Mouse (Mus musculus) lung, postnatal 0 days (tissue): ENCODE measurements around the gene Glyat. TPM values are rescaled to one million over a fixed set of nuclear protein-coding genes. Genes with fewer than 3 reads are reported as not detected.
"Not testable (repeated sequence)": the region's sequence is repeated elsewhere in the genome, so short reads cannot be mapped to it uniquely, and the experiment has no call there.

Source experiments
- ATAC-seq: fragments of 200-750 bp; cut with Nextera tagmentation; 2 replicates; pipeline ENCODE4 v1.8.0; 2017; ENCODE audit warnings: moderate library complexity
- DNase-seq: peaks from one replicate; pipeline ENCODE4 v3.0.0-alpha.2; 2016; ENCODE audit warnings: low spot score
- H3K27ac ChIP-seq: fragments of 300-500 bp; sonication (generic); 2 replicates; pipeline ENCODE4 v1.5.1; 2014; ENCODE audit warnings: antibody characterized with exemption, mild to moderate bottlenecking, low read length, mixed read lengths
- H3K27me3 ChIP-seq: fragments of 300-500 bp; sonication (generic); replicated peaks from 2 replicates; pipeline ENCODE4 v1.6.1; 2014; ENCODE audit warnings: low read length, mixed read lengths; ENCODE audit not compliant: insufficient read depth
- H3K36me3 ChIP-seq: fragments of 300-500 bp; sonication (generic); 2 replicates; pipeline ENCODE4 v1.6.1; 2014; ENCODE audit warnings: low read length, mixed read lengths; ENCODE audit not compliant: insufficient read depth
- H3K4me1 ChIP-seq: fragments of 300-500 bp; sonication (generic); 2 replicates; pipeline ENCODE4 v1.6.1; 2014; ENCODE audit warnings: antibody characterized with exemption, low read depth, low read length, mixed read lengths; ENCODE audit not compliant: insufficient read depth
- H3K4me2 ChIP-seq: fragments of 300-500 bp; sonication (generic); replicated peaks from 2 replicates; pipeline ENCODE4 v1.6.1; 2014; ENCODE audit warnings: low read depth, mild to moderate bottlenecking, low read length, moderate library complexity, mixed read lengths
- H3K4me3 ChIP-seq: fragments of 300-500 bp; sonication (generic); 2 replicates; pipeline ENCODE4 v1.5.1; 2014; ENCODE audit warnings: low read depth, low read length
- H3K9ac ChIP-seq: fragments of 300-500 bp; sonication (generic); replicated peaks from 2 replicates; pipeline ENCODE4 v1.6.1; 2014; ENCODE audit warnings: low read depth, mild to moderate bottlenecking
- H3K9me3 ChIP-seq: fragments of 300-500 bp; sonication (generic); 2 replicates; pipeline ENCODE4 v1.6.1; 2016; ENCODE audit warnings: low read length, mixed read lengths
- CTCF ChIP-seq: IDR thresholded peaks from 2 replicates; pipeline ENCODE4 v1.5.1; 2016; ENCODE audit warnings: antibody characterized with exemption, mild to moderate bottlenecking
- EP300 ChIP-seq: IDR thresholded peaks from 2 replicates; pipeline ENCODE4 v1.6.1; 2016; ENCODE audit warnings: antibody characterized with exemption, mild to moderate bottlenecking, control low read depth
- WGBS: fragments of 180-500 bp; shearing (Covaris S2); extraction: QIAGEN DNeasy Blood & Tissue Kit; methylation state at CpG from one replicate; pipeline ENCODE4 v1.1.7; 2014; 5-methylcytosine and 5-hydroxymethylcytosine counted together
- polyA plus RNA-seq: library from polyadenylated mRNA; unstranded; fragments of >200 nt; fragmentation: Nextera tagmentation; extraction: Ambion mirVana; gene quantifications from 2 replicates; pipeline ENCODE4 v1.2.1, GENCODE M21; 2015

The Glyat gene
- polyA plus RNA-seq, 1 experiment from 2014 or later = not detected

DNA sequence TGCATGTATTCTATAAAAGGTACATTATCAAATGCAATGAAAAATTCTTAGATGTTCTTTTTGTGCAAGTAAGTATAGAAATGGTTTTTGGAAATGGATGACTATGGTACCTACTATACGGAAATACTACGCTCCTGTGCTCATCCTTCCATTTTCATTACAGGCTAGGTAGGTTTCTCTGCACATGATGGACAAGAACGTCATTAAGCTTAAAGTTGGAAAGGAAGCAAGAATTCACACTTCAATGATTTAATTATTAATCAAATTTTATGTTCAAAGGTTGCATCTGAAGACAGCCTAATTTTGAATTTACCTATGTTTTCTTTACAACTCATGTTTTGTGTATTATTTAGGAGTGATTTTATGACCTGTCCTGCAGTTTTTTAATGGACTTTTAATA is 1.2 kb downstream of the Glyat start:
- whole genome bisulfite sequencing = 86% methylated on average over 3 of the region's 3 CpGs
- DNase-seq (no peak), ATAC-seq (no peak)
- Histone ChIP-seq H3K27ac (no peak overlapping the region), H3K36me3 (no peaks in the 10 kb centered on the region), H3K4me1 (no peaks in the 10 kb centered on the region), H3K9me3 (no peaks in the 10 kb centered on the region), H3K9ac (no peak overlapping the region), H3K4me2 (no peak overlapping the region), H3K4me3 (no peak overlapping the region), H3K27me3 (no peaks in the 10 kb centered on the region)
- TF ChIP-seq EP300 (no peak), CTCF (no peak)

GRCm38 (mm10) chr19:12634963-12635362 is 1.9 kb downstream of the Glyat start:
- WGBS = 77% methylated on average over 4 of the region's 4 CpGs
- Histone ChIP-seq H3K27ac (no peak overlapping the region), H3K4me2 (no peak overlapping the region), H3K9me3 (no peaks in the 10 kb centered on the region), H3K9ac (no peak overlapping the region), H3K4me1 (no peaks in the 10 kb centered on the region), H3K36me3 (no peaks in the 10 kb centered on the region), H3K4me3 (no peak overlapping the region), H3K27me3 (no peaks in the 10 kb centered on the region)
- TF ChIP-seq EP300 (no peak), CTCF (no peak)
- no peak for DNase-seq
- ATAC-seq = no peak

DNA sequence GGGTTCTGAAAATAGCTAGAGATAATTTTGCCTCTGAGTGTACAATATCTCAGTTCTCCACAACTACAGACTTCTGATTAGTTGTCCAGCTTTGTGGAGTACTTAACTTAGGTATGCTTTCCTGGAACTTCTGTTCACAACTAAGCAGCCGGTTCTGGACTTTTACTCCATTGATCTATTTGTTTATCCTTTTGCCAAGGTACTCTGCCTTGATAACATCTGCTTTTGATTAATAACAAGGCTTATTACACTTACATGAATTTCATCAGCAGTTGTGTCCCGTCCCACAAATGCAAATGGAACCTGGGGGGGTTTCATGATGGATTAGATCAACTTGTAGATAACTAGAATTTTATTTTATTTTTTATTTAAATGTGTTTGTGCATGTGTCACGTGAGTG is 3.8 kb downstream of the Glyat start:
- 66% methylated on average over 3 of the region's 3 CpGs for WGBS
- H3K27ac ChIP-seq = no peak overlapping the region
- no peak overlapping the region for H3K4me3 ChIP-seq
- no peak overlapping the region for H3K4me2 ChIP-seq
- DNase-seq (no peak), ATAC-seq (no peak)
- no peaks in the 10 kb centered on the region for H3K4me1 ChIP-seq
- H3K9ac ChIP-seq = no peak overlapping the region
- TF ChIP-seq CTCF (no peak), EP300 (no peak)
- H3K27me3 ChIP-seq = no peaks in the 10 kb centered on the region
- H3K36me3 ChIP-seq = no peaks in the 10 kb centered on the region
- H3K9me3 ChIP-seq = no peaks in the 10 kb centered on the region

- no peaks in the 10 kb centered on the region for H3K9me3 ChIP-seq
- no peak overlapping the region for H3K4me2 ChIP-seq
- H3K27me3 ChIP-seq = no peaks in the 10 kb centered on the region
- DNase-seq (no peak), ATAC-seq (no peak)
- H3K4me3 ChIP-seq = no peak overlapping the region
- 71% methylated on average over 1 of the region's 1 CpGs for WGBS
- no peaks in the 10 kb centered on the region for H3K36me3 ChIP-seq
- TF ChIP-seq CTCF (no peak), EP300 (no peak)
- no peak overlapping the region for H3K27ac ChIP-seq
- H3K9ac ChIP-seq = no peak overlapping the region
- H3K4me1 ChIP-seq = no peaks in the 10 kb centered on the region
Measured at GRCm38 (mm10) chr19:12638049-12638448, 4.9 kb downstream of the Glyat start.

DNA sequence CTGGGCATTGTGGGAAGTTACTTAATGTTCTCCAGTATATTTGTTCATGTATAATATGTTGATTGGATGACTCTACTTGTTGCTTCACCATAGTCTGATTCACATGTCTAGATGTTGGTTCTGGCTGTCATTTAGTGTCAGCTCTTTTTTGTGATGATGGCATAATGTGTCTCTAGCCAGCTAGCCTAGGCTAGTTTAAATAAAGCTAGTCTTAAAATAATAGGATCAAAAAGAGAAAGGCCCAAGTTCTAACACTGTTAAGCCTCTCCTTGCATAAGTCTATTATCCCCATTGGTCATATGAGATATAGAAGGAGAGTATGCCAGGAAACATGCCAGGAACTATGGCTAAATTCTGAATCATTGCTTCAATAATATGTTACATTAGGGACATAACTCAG is 16.4 kb downstream of the Glyat start:
- H3K27ac ChIP-seq = no peak overlapping the region
- H3K36me3 ChIP-seq = no peaks in the 10 kb centered on the region
- DNase-seq = no peak
- no peaks in the 10 kb centered on the region for H3K4me1 ChIP-seq
- H3K9ac ChIP-seq = no peak overlapping the region
- H3K9me3 ChIP-seq = no peaks in the 10 kb centered on the region
- no peak overlapping the region for H3K4me2 ChIP-seq
- no peak for TF ChIP-seq EP300
- no peak for TF ChIP-seq CTCF
- H3K27me3 ChIP-seq = no peaks in the 10 kb centered on the region
- ATAC-seq = no peak
- no peak overlapping the region for H3K4me3 ChIP-seq

- no peak for TF ChIP-seq CTCF
- no peak for TF ChIP-seq EP300
- ATAC-seq = no peak
- H3K27ac ChIP-seq = no peak overlapping the region
Measured at GRCm38 (mm10) chr19:12666156-12666555, 33.0 kb downstream of the Glyat start.

GRCm38 (mm10) chr19:12668601-12669000 is 35.5 kb downstream of the Glyat start:
- H3K4me3 ChIP-seq, H3K9me3 ChIP-seq, ATAC-seq, H3K36me3 ChIP-seq, DNase-seq, H3K4me1 ChIP-seq, H3K27me3 ChIP-seq, H3K27ac ChIP-seq, H3K9ac ChIP-seq, H3K4me2 ChIP-seq: not testable (repeated sequence)
- 94% methylated on average over 3 of the region's 3 CpGs for WGBS

More at GRCm38 (mm10) chr19:12666156-12666555, 33.0 kb downstream of the Glyat start:
- Histone ChIP-seq H3K9ac (no peak overlapping the region), H3K4me1 (no peaks in the 10 kb centered on the region), H3K4me3 (no peak overlapping the region), H3K9me3 (no peaks in the 10 kb centered on the region), H3K4me2 (no peak overlapping the region), H3K27me3 (no peaks in the 10 kb centered on the region), H3K36me3 (no peaks in the 10 kb centered on the region)
- DNase-seq = no peak
- WGBS = 76% methylated on average over 1 of the region's 1 CpGs
